Mouse (Mus musculus) neural tube, embryonic 13.5 days (tissue): Measurements from ENCODE around the gene Cds2. TPM values are rescaled to one million over a fixed set of nuclear protein-coding genes. Genes with fewer than 3 reads are reported as not detected.

Experiments
- ATAC-seq: fragments of 200-750 bp; cut with Nextera tagmentation; 2 replicates; pipeline ENCODE4 v1.8.0; 2017; ENCODE audit warnings: low read depth, mild to moderate bottlenecking, moderate TSS enrichment, moderate library complexity
- H3K27ac ChIP-seq: fragments of 300-500 bp; sonication (generic); replicated peaks from 2 replicates; pipeline ENCODE4 v1.5.1; 2015; ENCODE audit warnings: moderate library complexity, mild to moderate bottlenecking, inconsistent platforms
- H3K27me3 ChIP-seq: fragments of 300-500 bp; sonication (generic); 2 replicates; pipeline ENCODE4 v1.6.1; 2015; ENCODE audit warnings: mild to moderate bottlenecking, inconsistent platforms
- H3K36me3 ChIP-seq: fragments of 300-500 bp; sonication (generic); 2 replicates; pipeline ENCODE4 v1.6.1; 2015; ENCODE audit warnings: mild to moderate bottlenecking, inconsistent platforms
- H3K4me1 ChIP-seq: fragments of 300-500 bp; sonication (generic); replicated peaks from 2 replicates; pipeline ENCODE4 v1.6.1; 2015; ENCODE audit warnings: inconsistent platforms
- H3K4me2 ChIP-seq: fragments of 300-500 bp; sonication (generic); 2 replicates; pipeline ENCODE4 v1.6.1; 2015; ENCODE audit warnings: inconsistent platforms, mild to moderate bottlenecking, moderate library complexity
- H3K4me3 ChIP-seq: fragments of 300-500 bp; sonication (generic); 2 replicates; pipeline ENCODE4 v1.5.1; 2015; ENCODE audit warnings: mild to moderate bottlenecking, inconsistent platforms
- H3K9ac ChIP-seq: fragments of 300-500 bp; sonication (generic); 2 replicates; pipeline ENCODE4 v1.6.1; 2015; ENCODE audit warnings: moderate library complexity, mild to moderate bottlenecking, inconsistent platforms
- H3K9me3 ChIP-seq: fragments of 300-500 bp; sonication (generic); 2 replicates; pipeline ENCODE4 v1.6.1; 2016; ENCODE audit warnings: inconsistent platforms
- WGBS: fragments of 180-500 bp; shearing (Covaris S2); methylation state at CpG from one replicate; pipeline ENCODE4 v1.1.7; 2015; 5-methylcytosine and 5-hydroxymethylcytosine counted together
- polyA plus RNA-seq: library from polyadenylated mRNA; unstranded; fragments of >200 nt; fragmentation: Nextera tagmentation; extraction: Ambion mirVana; gene quantifications from 2 replicates; pipeline ENCODE4 v1.2.1, GENCODE M21; 2015

The Cds2 gene
- polyA plus RNA-seq, 1 experiment from 2014 or later: 49.6 TPM

DNA sequence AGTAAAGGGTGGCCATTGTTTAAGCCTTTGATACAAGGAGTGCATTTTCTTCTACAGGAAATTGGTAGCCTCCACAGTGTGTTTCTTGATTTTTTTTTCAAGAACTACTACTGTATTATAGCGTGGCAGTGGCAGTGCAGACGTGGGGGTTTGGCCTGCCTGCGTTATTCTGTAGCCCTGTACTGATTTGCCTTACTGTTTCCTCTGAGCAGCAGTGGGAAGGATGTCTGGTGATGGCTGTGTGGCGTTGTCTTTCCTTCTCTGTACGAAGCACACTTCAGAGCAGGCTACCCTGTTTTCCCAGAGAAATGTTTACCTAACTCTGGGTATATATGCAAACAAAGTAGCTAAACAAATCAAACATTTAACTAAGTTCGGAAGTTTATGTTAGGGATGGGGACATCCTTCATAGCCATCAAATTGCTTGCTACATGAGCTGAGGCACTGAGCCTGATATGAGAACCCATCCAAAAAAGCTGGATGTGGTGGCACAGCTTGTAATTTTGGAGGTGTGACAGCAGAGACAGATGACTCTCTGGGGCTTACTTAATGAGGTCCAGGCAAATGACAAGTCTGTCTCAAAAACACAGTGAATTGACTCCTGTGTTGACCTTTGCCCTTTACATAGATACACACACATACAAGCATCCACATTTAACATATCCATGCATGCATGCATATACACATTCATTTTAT, 9.9 kb downstream of the Cds2 start:
- H3K4me1 ChIP-seq: peaks cover 5% of the 10 kb centered on the region; the same call in 1 of the 2 replicates
- ATAC-seq: no peak
- H3K9ac ChIP-seq: no peak overlapping the region
- no peak overlapping the region for H3K27ac ChIP-seq
- no peak overlapping the region for H3K4me3 ChIP-seq
- H3K4me2 ChIP-seq: no peak overlapping the region
- H3K36me3 ChIP-seq: no peaks in the 10 kb centered on the region
- H3K9me3 ChIP-seq: no peaks in the 10 kb centered on the region
- H3K27me3 ChIP-seq: no peaks in the 10 kb centered on the region
- WGBS: 69% methylated on average over 6 of the region's 6 CpGs

GRCm38 (mm10) chr2:132275527-132275926, 12.6 kb downstream of the Cds2 start:
- Histone ChIP-seq H3K27me3 (no peaks in the 10 kb centered on the region), H3K4me1 (peaks cover 14% of the 10 kb centered on the region; the same call in 1 of the 2 replicates), H3K4me3 (no peak overlapping the region), H3K4me2 (no peak overlapping the region), H3K9ac (no peak overlapping the region), H3K9me3 (no peaks in the 10 kb centered on the region), H3K36me3 (peaks cover 2% of the 10 kb centered on the region; the same call in 1 of the 2 replicates), H3K27ac (no peak overlapping the region)
- WGBS: 74% methylated on average over 4 of the region's 4 CpGs
- ATAC-seq: no peak

- 86% methylated on average over 4 of the region's 4 CpGs for WGBS
- Histone ChIP-seq H3K4me3 (no peak overlapping the region), H3K27me3 (no peaks in the 10 kb centered on the region), H3K4me2 (no peak overlapping the region), H3K27ac (no peak overlapping the region), H3K4me1 (peaks cover 14% of the 10 kb centered on the region; the same call in 1 of the 2 replicates), H3K9me3 (no peaks in the 10 kb centered on the region), H3K36me3 (peaks cover 6% of the 10 kb centered on the region; the same call in 1 of the 2 replicates), H3K9ac (no peak overlapping the region)
- no peak for ATAC-seq
Observed at GRCm38 (mm10) chr2:132276249-132276648, 13.3 kb downstream of the Cds2 start.

- Histone ChIP-seq H3K4me1 (peaks cover 30% of the 10 kb centered on the region), H3K4me3 (no peak overlapping the region), H3K9me3 (no peaks in the 10 kb centered on the region), H3K36me3 (peaks cover 6% of the 10 kb centered on the region; the same call in 1 of the 2 replicates), H3K27ac (no peak overlapping the region), H3K27me3 (no peaks in the 10 kb centered on the region), H3K4me2 (no peak overlapping the region), H3K9ac (no peak overlapping the region)
- WGBS: 80% methylated on average over 8 of the region's 8 CpGs
- ATAC-seq: no peak
Observed at GRCm38 (mm10) chr2:132278273-132278853, 15.4 kb downstream of the Cds2 start.

GRCm38 (mm10) chr2:132279336-132279882, 16.5 kb downstream of the Cds2 start:
- ATAC-seq: no peak
- H3K9me3 ChIP-seq: no peaks in the 10 kb centered on the region
- peaks cover 6% of the 10 kb centered on the region; the same call in 1 of the 2 replicates for H3K36me3 ChIP-seq
- no peak overlapping the region for H3K27ac ChIP-seq
- H3K9ac ChIP-seq: no peak overlapping the region
- no peak overlapping the region for H3K4me3 ChIP-seq
- WGBS: 70% methylated on average over 3 of the region's 3 CpGs
- no peak overlapping the region for H3K4me2 ChIP-seq
- H3K27me3 ChIP-seq: no peaks in the 10 kb centered on the region
- H3K4me1 ChIP-seq: peaks cover 41% of the 10 kb centered on the region

GRCm38 (mm10) chr2:132279978-132280377, 17.0 kb downstream of the Cds2 start:
- H3K9me3 ChIP-seq: no peaks in the 10 kb centered on the region
- H3K4me2 ChIP-seq: no peak overlapping the region
- ATAC-seq: no peak
- H3K9ac ChIP-seq: no peak overlapping the region
- no peak overlapping the region for H3K4me3 ChIP-seq
- H3K36me3 ChIP-seq: peaks cover 6% of the 10 kb centered on the region; the same call in 1 of the 2 replicates
- no peaks in the 10 kb centered on the region for H3K27me3 ChIP-seq
- WGBS: 49% methylated on average over 4 of the region's 4 CpGs
- H3K27ac ChIP-seq: no peak overlapping the region
- peaks cover 46% of the 10 kb centered on the region for H3K4me1 ChIP-seq

DNA sequence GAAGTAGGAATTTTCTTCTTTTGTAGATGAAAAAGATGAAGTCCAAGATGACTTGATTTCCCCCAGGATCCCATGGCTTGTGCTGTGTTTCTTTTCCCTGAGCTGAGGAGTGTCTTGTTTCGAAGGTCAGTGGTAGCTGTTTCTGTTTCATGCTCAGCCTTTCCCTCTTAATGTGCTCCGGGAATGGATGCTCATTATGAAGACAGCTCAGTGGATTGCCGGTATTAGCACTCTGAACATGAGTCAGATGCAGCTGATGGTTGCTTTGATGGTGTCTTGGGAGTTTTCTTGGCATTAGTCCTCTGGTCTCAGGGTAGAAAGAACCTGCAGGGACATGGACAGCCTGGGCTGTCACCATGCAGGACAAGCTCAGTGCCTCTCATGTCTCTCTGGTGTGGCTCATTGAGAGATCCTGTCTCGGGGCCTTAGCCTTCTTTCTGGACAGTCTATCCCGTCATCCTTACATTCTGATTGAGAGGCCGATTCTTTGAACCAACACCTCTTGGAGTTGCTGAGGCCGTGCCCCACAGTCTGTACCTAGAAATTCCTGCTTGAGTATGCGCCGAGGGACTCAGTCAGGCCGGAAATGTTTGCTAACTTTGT, 17.7 kb downstream of the Cds2 start:
- peaks cover 6% of the 10 kb centered on the region; the same call in 1 of the 2 replicates for H3K36me3 ChIP-seq
- 90% methylated on average over 10 of the region's 10 CpGs for WGBS
- ATAC-seq: no peak

DNA sequence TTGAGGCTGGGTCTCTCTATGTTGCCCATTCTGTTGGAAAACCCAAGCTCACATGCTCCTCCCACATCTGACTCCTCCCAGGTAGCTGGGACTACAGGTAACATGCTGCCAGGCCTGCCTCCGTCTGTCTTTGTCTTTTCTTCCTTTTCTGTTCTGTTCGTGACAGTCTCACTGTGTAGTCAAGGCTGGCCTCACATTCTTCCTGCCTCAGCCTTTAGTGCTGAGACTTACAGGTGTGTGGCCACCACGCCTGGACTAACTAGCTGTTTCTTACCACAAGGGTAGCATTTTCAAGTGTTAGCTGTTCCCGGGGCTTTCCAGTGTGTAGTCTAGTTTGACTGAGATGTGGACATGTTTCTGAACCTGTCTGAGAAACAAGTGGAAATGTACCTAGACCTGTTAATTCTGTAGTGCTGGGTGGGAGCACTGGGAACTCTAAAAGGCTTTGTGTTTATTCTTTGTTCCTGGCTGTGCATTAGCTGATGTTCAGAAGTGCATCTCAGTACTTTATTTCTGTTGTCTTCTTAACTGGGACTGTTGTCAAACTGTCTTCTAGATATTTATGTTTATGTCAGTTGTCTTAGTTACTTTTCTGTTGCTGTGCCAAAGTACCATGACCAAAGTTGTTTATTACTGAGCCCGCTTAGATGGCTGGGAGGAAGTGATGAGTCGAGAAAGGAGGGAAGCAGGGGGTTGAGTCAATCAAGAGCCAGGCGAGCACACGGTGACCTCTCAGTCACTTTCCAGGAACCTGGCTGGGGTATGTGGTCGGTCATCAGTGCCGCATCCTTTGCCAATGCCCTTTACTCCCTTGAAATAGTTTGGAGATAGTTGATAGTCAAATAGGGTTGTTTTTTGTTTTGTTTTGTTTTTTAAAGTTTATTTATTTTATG, 18.9 kb downstream of the Cds2 start:
- no peak for ATAC-seq
- peaks cover 6% of the 10 kb centered on the region; the same call in 1 of the 2 replicates for H3K36me3 ChIP-seq
- no peak overlapping the region for H3K9ac ChIP-seq
- H3K4me1 ChIP-seq: peaks cover 46% of the 10 kb centered on the region
- H3K4me2 ChIP-seq: no peak overlapping the region
- no peak overlapping the region; the same call in 1 of the 2 replicates for H3K27ac ChIP-seq
- 55% methylated on average over 10 of the region's 10 CpGs for WGBS
- H3K9me3 ChIP-seq: no peaks in the 10 kb centered on the region
- no peaks in the 10 kb centered on the region for H3K27me3 ChIP-seq
- H3K4me3 ChIP-seq: no peak overlapping the region

More for the DNA sequence above, 17.7 kb downstream of the Cds2 start:
- Histone ChIP-seq H3K4me1 (peaks cover 46% of the 10 kb centered on the region), H3K9me3 (no peaks in the 10 kb centered on the region), H3K4me2 (no peak overlapping the region), H3K9ac (no peak overlapping the region), H3K4me3 (no peak overlapping the region), H3K27ac (no peak overlapping the region), H3K27me3 (no peaks in the 10 kb centered on the region)

DNA sequence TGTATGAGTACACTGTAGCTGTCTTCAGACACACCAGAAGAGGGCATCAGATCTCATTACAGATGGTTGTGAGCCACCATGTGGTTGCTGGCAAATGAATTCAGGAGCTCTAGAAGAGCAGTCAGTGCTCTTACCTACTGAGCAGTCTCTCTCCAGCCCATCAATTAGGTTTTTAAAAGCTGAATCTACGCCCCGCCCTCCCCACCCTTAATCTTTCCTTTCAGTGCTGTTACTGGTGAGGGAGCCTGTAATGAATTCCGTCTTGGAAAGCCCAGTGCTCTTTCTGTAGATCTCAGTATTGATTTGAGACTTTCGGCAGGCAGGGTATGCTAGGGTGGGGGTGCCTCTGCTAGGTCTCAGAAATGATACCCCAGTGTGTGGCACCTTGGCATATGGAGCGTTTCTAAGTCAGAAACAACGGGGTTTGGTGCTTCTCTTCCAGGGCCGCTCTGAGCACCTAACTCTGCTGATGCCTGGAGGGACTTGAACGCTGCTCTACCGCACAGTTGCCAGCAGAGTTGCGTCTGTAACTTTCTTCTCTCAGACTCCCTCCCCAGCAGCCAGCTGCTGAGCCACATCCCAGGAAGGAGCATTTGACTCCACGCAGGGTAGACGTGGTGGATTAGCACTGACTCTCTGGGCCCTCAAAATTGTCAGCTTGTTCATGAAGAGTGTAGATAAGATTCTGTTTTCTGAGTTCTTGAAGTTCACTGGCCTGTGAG, 19.7 kb downstream of the Cds2 start:
- Histone ChIP-seq H3K27me3 (no peaks in the 10 kb centered on the region), H3K4me2 (no peak overlapping the region), H3K4me3 (no peak overlapping the region), H3K4me1 (peaks cover 46% of the 10 kb centered on the region), H3K9ac (no peak overlapping the region), H3K27ac (peak overlapping the region; percentile 9), H3K9me3 (0 out of 2 replicates have a peak, but pooled peaks cover under 1% of the 10 kb centered on the region), H3K36me3 (peaks cover 6% of the 10 kb centered on the region; the same call in 1 of the 2 replicates)
- 42% methylated on average over 12 of the region's 12 CpGs for WGBS
- ATAC-seq: no peak

- no peak for ATAC-seq
Observed at GRCm38 (mm10) chr2:132283236-132284070, 20.5 kb downstream of the Cds2 start.

More at GRCm38 (mm10) chr2:132283236-132284070, 20.5 kb downstream of the Cds2 start:
- Histone ChIP-seq H3K4me2 (no peak overlapping the region), H3K4me3 (no peak overlapping the region), H3K27ac (peak overlapping the region; percentile 65), H3K9ac (no peak overlapping the region), H3K36me3 (peaks cover 6% of the 10 kb centered on the region; the same call in 1 of the 2 replicates), H3K4me1 (peaks cover 46% of the 10 kb centered on the region), H3K9me3 (0 out of 2 replicates have a peak, but pooled peaks cover 3% of the 10 kb centered on the region), H3K27me3 (no peaks in the 10 kb centered on the region)
- 57% methylated on average over 15 of the region's 15 CpGs for WGBS
